Mouse (Mus musculus) olfactory bulb, adult 2 months (tissue): ENCODE data around the gene Pappa2.

Experiments
- CTCF ChIP-seq: fragments of 200-500 bp; IDR thresholded peaks from 2 replicates; pipeline ENCODE4 v1.5.1; 2012; ENCODE audit warnings: low read depth, mild to moderate bottlenecking, low read length, moderate library complexity; ENCODE audit not compliant: insufficient read depth
- POLR2A ChIP-seq: fragments of 200-500 bp; IDR thresholded peaks from 2 replicates; pipeline ENCODE4 v1.6.1; 2012; ENCODE audit warnings: mild to moderate bottlenecking, low read depth, low read length, moderate library complexity; ENCODE audit not compliant: insufficient read depth

GRCm38 (mm10) chr1:158666001-158666400 lies 314.3 kb downstream of the Pappa2 start:
- TF ChIP-seq POLR2A (no peak), CTCF (no peak)
